Mouse (Mus musculus) activated CD4-positive, CD25-positive, alpha-beta regulatory T cell (primary cell): Measurements from ENCODE around the gene Vmn2r33. TPM values are rescaled to one million over a fixed set of nuclear protein-coding genes. Genes with fewer than 3 reads are reported as not detected.

Experiments
- polyA plus RNA-seq, 2 experiments: library from polyadenylated mRNA; unstranded; fragments of 100-300 nt; shearing (Covaris generic); gene quantifications; one replicate each; pipeline ENCODE4 v1.2.1; 2017

Vmn2r33 gene
- polyA plus RNA-seq = under 1 TPM in 1 of 2 experiments, not detected in 1; 0.14 TPM

DNA sequence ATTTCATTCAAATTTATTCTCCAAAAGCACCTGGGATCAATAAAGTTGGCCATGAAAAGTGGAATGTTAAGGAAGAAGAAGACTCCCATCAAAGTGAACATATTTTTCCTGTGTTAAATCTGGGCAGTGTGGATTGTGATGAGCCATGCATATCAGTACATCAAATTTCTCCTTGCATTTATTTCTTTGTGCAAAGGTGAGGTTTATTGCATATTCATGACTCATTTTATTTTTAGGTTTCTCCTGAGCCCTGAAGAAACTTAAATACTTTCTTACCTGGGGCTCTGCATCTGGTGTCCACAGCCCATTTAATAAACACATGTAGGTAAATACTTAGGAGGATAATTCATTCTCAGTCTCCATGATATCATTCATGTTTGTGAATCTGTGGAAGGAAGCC lies at the start of gene Vmn2r33:
Gene Vmn2r33 (minus strand): TSS at position 101 of the 400 bp plus-strand sequence.

Other genes starting within 250 kb of the Vmn2r33 start
- gene Vmn2r30, start 229.2 kb downstream of the Vmn2r33 start, polyA plus RNA-seq = not detected
- not detected for gene Gm45783, start 192.2 kb downstream of the Vmn2r33 start, polyA plus RNA-seq
- gene Vmn2r31, start 167.1 kb downstream of the Vmn2r33 start, polyA plus RNA-seq = under 1 TPM; 0.08 to 0.31 TPM
- not detected for gene Vmn2r32, start 86.8 kb downstream of the Vmn2r33 start, polyA plus RNA-seq
- under 1 TPM in 1 of 2 experiments, not detected in 1; 0.06 TPM for gene Vmn2r34, start 122.7 kb upstream of the Vmn2r33 start, polyA plus RNA-seq